Mouse (Mus musculus) layer of hippocampus, adult 6 months (tissue): ENCODE results near the gene 2610044O15Rik8. TPM values are rescaled to one million over a fixed set of nuclear protein-coding genes. Genes with fewer than 3 reads are reported as not detected.

Experiments used
- long read RNA-seq, 2 experiments: library from polyadenylated mRNA; unstranded; transcript quantifications; one replicate each; pipeline ENCODE4 v2.0.0; 2019 to 2020
- polyA plus RNA-seq: library from polyadenylated mRNA; unstranded; fragments of <200 nt; fragmentation: Nextera tagmentation; gene quantifications from 2 replicates; pipeline ENCODE4 v1.2.3, GENCODE M21; 2021

The 2610044O15Rik8 gene
- polyA plus RNA-seq: 14.3 and 17.7 TPM in 2 replicates
- long read RNA-seq, experiment 1, transcript 2610044O15Rik8-202 (4 exons, 2,337 nt): minor isoform, 5 of 20 reads
- long read RNA-seq, experiment 1, transcript 2610044O15Rik8-205 (5 exons, 1,776 nt): major isoform, 6 of 20 reads
- long read RNA-seq, experiment 1, partial matches to known transcripts: 0 of 20 reads
- long read RNA-seq, experiment 1, other reads (novel, unspliced or antisense): 7 of 20 reads
- long read RNA-seq, experiment 2, transcript 2610044O15Rik8-204 (4 exons, 343 nt): minor isoform, 9 of 106 reads
- long read RNA-seq, experiment 2, transcript 2610044O15Rik8-202 (4 exons, 2,337 nt): major isoform, 50 of 106 reads
- long read RNA-seq, experiment 2, transcript 2610044O15Rik8-205 (5 exons, 1,776 nt): minor isoform, 10 of 106 reads
- long read RNA-seq, experiment 2, partial matches to known transcripts: 16 of 106 reads
- long read RNA-seq, experiment 2, other reads (novel, unspliced or antisense): 14 of 106 reads

DNA sequence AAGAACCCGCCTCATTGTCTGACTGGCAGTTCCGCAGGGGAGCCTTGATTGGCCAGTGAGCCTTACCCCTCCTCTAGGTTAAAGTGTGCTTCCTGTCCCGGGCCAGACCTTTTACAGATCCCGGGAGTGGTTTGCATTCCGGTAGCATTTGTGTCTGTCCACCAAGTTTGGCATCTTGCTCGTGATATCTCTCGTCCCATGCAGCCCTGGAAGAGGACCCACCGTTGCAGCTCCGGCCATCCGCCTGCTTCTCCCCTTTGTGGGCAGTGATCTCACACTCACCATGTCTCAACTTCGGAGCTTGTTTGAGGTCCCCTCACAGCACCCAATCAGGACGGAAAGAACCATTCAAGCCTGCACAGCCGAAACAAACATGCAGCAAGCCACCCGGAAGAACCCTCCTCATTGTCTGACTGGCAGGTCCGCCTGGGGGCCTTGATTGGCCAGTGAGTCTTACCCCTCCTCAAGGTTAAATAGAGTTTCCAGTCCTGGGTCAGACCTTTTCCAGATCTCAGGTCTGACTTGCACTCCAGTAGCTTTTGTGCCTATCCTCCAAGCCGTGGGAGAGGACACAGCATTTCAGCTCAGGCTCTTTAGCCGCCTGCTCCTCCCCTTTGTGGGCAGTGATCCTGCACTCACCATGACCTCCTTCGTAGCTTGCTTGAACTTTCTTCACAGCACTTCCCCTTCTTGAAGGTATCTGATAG lies at the start of gene 2610044O15Rik8:
2610044O15Rik8 (minus strand) TSS at position 380 of the 707 bp plus-strand sequence.

Other genes starting within 250 kb of the 2610044O15Rik8 start
- gene Ccdc7a, start 168.9 kb downstream of the 2610044O15Rik8 start, polyA plus RNA-seq: not detected in 2 replicates
- not detected in 2 replicates for gene Ccdc7b, start 167.3 kb downstream of the 2610044O15Rik8 start, polyA plus RNA-seq
- gene Gm10999, start 102.7 kb downstream of the 2610044O15Rik8 start, polyA plus RNA-seq: not detected in 2 replicates